In the genomic region with DNA sequence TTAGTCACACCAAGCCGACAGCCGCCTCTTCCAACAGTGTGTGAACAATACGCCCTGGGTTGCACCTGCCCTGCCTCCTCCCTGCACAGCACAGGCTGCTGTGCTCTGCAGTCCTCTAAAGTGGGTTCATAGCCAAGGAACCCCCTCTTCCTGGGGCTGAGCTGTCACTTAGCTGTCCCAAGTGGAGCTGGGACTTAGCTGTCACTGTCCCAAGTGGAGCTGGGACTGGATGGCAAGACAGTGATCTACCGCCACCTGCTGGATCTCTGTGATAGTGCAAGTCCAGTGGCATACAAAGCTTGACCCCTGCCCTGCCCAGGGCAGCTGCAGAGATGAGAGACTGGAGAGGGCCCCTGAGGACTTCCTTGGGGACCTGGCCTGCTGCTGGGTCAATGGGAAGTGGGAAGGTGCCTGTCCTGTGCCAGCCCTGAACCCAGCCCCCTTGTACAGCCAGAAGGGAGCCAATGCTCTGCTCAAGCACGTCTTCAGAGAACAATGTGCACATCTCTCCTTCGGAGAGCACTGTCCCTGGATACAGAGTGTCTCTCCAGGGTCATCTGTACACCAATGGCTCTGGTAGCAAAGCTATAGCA, we compare ENCODE assay signal across 8 mouse cellular contexts.
DNase-seq lines count a peak whose midpoint lies in the region; ATAC-seq and TF ChIP-seq lines count a peak whose summit lies in the region.

No protein-coding gene starts in this region.

- no peaks in the 10 kb centered on the region for H3K4me1 ChIP-seq in kidney, adult 2 months (ENCODE audit: control insufficient read depth, insufficient read depth, low read length)
- no peaks in the 10 kb centered on the region for H3K4me1 ChIP-seq in liver, postnatal 0 days (ENCODE audit: insufficient read depth)
- no peaks in the 10 kb centered on the region for H3K4me1 ChIP-seq in neural tube, embryonic 14.5 days (ENCODE audit: control insufficient read depth, insufficient read depth, low read length)

- no peak overlapping the region for H3K4me3 ChIP-seq in kidney, adult 2 months (ENCODE audit: insufficient read depth, low read depth, low read length)
- no peak overlapping the region for H3K4me3 ChIP-seq in liver, postnatal 0 days (ENCODE audit: low read depth, low read length)
- H3K4me3 ChIP-seq in neural tube, embryonic 14.5 days (ENCODE audit: low read depth, low read length): no peak overlapping the region

- no peak overlapping the region for H3K4me2 ChIP-seq in liver, postnatal 0 days (ENCODE audit: low read depth, low read length)
- no peak overlapping the region for H3K4me2 ChIP-seq in neural tube, embryonic 14.5 days (ENCODE audit: low read depth, low read length)

- ATAC-seq in liver, postnatal 0 days: peak; percentile 63; the same call in 1 of the 2 replicates
- peak; percentile 14; the same call in 1 of the 2 replicates for ATAC-seq in neural tube, embryonic 14.5 days (ENCODE audit: low read depth)

- H3K27ac ChIP-seq in kidney, adult 2 months (ENCODE audit: insufficient read depth, low read depth, low read length): no peak overlapping the region
- no peak overlapping the region for H3K27ac ChIP-seq in liver, postnatal 0 days (ENCODE audit: low read depth)
- no peak overlapping the region for H3K27ac ChIP-seq in neural tube, embryonic 14.5 days (ENCODE audit: low read depth, low read length)

- no peak overlapping the region for H3K9ac ChIP-seq in liver, postnatal 0 days (replicated peaks)
- no peak overlapping the region for H3K9ac ChIP-seq in neural tube, embryonic 14.5 days (replicated peaks; ENCODE audit: low read depth, low read length)

- TF ChIP-seq POLR2A in kidney, adult 2 months (IDR thresholded peaks at IDR 0.05; ENCODE audit: low read depth, low read length): no peak

- H3K27me3 ChIP-seq in kidney, adult 2 months (replicated peaks; ENCODE audit: control insufficient read depth, insufficient read depth, low read length): no peaks in the 10 kb centered on the region
- H3K27me3 ChIP-seq in liver, postnatal 0 days (ENCODE audit: insufficient read depth, low read length): no peaks in the 10 kb centered on the region
- no peaks in the 10 kb centered on the region for H3K27me3 ChIP-seq in neural tube, embryonic 14.5 days (ENCODE audit: control insufficient read depth, insufficient read depth, low read length)

- peak; percentile 97 for TF ChIP-seq CTCF in kidney, adult 2 months (conservative IDR thresholded peaks at IDR 0.05; ENCODE audit: insufficient read depth, insufficient read length, low read depth, low read length)
- peak; percentile 98 for TF ChIP-seq CTCF in liver, postnatal 0 days (IDR thresholded peaks at IDR 0.05; ENCODE audit: low read depth)

- DNase-seq in A20 (ENCODE audit: low read depth, low spot score): peak; percentile 58
- peak; percentile 67 to 91 for DNase-seq in adrenal gland, adult (ENCODE audit: inconsistent age in 2 of 2, low spot score in 1 of 2)
- DNase-seq in embryo, embryonic 10.5 days (ENCODE audit: low spot score): peak; percentile 94
- DNase-seq in heart, adult 18-20 months: peak; percentile 83 to 89
- peak; percentile 79 for DNase-seq in kidney, adult 2 months
- DNase-seq in liver, postnatal 0 days: peak; percentile 86
- DNase-seq in thymus, postnatal 14 days: peak; percentile 66

- TF ChIP-seq EP300 in liver, postnatal 0 days (IDR thresholded peaks at IDR 0.05; ENCODE audit: low read depth): no peak

- no peaks in the 10 kb centered on the region for H3K9me3 ChIP-seq in liver, postnatal 0 days (ENCODE audit: low read length)
- H3K9me3 ChIP-seq in neural tube, embryonic 14.5 days (ENCODE audit: control insufficient read depth, low read length): no peaks in the 10 kb centered on the region

- no peaks in the 10 kb centered on the region for H3K36me3 ChIP-seq in kidney, adult 2 months (ENCODE audit: control insufficient read depth, insufficient read depth, low read length)
- no peaks in the 10 kb centered on the region for H3K36me3 ChIP-seq in liver, postnatal 0 days (replicated peaks; ENCODE audit: insufficient read depth, low read length)
- H3K36me3 ChIP-seq in neural tube, embryonic 14.5 days (ENCODE audit: control insufficient read depth, insufficient read depth, low read length): peaks cover 19% of the 10 kb centered on the region

- WGBS in kidney, adult 2 months: 68% methylated on average over 6 of the region's 6 CpGs
- 65% methylated on average over 6 of the region's 6 CpGs for WGBS in liver, postnatal 0 days (ENCODE audit: insufficient replicate concordance)
- WGBS in neural tube, embryonic 14.5 days: 61% methylated on average over 6 of the region's 6 CpGs
